Mouse (Mus musculus): ENCODE data around the gene Tm9sf4.

DNA sequence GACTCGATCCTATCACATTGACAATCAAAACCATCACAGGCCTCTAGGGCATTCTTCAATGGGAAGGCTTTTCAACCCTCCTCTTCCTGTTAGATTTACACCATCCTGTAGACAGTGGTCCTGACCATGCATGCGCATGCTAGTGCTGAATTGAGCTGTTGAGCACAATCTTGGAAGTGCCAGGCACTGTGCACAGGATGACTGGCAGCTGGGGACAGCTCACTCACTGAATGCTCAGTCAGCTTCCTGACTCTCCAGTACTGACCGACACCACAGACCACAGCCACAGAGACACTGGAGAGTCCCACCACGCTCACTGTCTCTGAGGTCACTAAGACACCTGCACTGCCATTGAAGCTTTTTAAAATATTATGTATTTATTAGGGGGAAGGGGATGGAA, 54.3 kb downstream of the Tm9sf4 start:
- no peak for TF ChIP-seq CTCF (IDR thresholded peaks at IDR 0.05; ENCODE audit: borderline replicate concordance, insufficient read depth, low read depth, low read length)
- TF ChIP-seq POLR2A (IDR thresholded peaks at IDR 0.05; ENCODE audit: borderline replicate concordance, insufficient read depth, low read length), result no peak

Measured in cerebellum, adult 2 months (tissue).